ENCODE assay signal across 11 mouse cellular contexts in genomic region chrX:157563794-157564193, GRCm38 (mm10). TPM values are rescaled to one million over a fixed set of nuclear protein-coding genes. Genes with fewer than 3 reads are reported as not detected.
DNase-seq lines count a peak whose midpoint lies in the region; ATAC-seq and TF ChIP-seq lines count a peak whose summit lies in the region.
"Had no signal": no experiment of that assay in that cellular context is flagged by ENCODE, and none has a peak within 500 bp of the region (broad histone marks: within the 10 kb centered on the region; RNA-seq: fewer than 3 reads in every experiment).

No protein-coding gene starts in this region.

- 76% methylated on average over 10 of the region's 10 CpGs for WGBS in hindbrain, postnatal 0 days
- 80% methylated on average over 10 of the region's 10 CpGs for WGBS in hindbrain, embryonic 13.5 days

- no peak overlapping the region for H3K4me2 ChIP-seq in hindbrain, postnatal 0 days (ENCODE audit: low read depth, low read length)
- H3K4me2 ChIP-seq in hindbrain, embryonic 13.5 days: no peak overlapping the region

- TF ChIP-seq CTCF in hindbrain, postnatal 0 days (IDR thresholded peaks at IDR 0.05; ENCODE audit: low read depth): peak; percentile 34

- no peaks in the 10 kb centered on the region for H3K9me3 ChIP-seq in hindbrain, postnatal 0 days (ENCODE audit: low read length)
- no peaks in the 10 kb centered on the region for H3K9me3 ChIP-seq in hindbrain, embryonic 13.5 days

- no peak overlapping the region for H3K4me3 ChIP-seq in hindbrain, postnatal 0 days (ENCODE audit: low read length)
- H3K4me3 ChIP-seq in hindbrain, embryonic 13.5 days: no peak overlapping the region
- H3K4me3 ChIP-seq: myocyte had no signal

- no peak for DNase-seq in hindbrain, postnatal 0 days (ENCODE audit: low spot score)
- DNase-seq in thymus, postnatal 14 days: peak; percentile 33
- no peak for DNase-seq in thymus, postnatal 0 days (ENCODE audit: low spot score)
- DNase-seq in kidney, postnatal 36 days: peak; percentile 3 to 45
- DNase-seq in thymus, postnatal 4 days: peak; percentile 58
- no peak for DNase-seq in adipocyte (ENCODE audit: low spot score)
- no peak for DNase-seq in urinary bladder, adult 18-20 months (ENCODE audit: low spot score in 2 of 2)
- DNase-seq: cerebellum, adult 9-11 months had no signal

- no peaks in the 10 kb centered on the region for H3K4me1 ChIP-seq in hindbrain, postnatal 0 days (ENCODE audit: insufficient read depth, low read length)
- H3K4me1 ChIP-seq in hindbrain, embryonic 13.5 days (replicated peaks): no peaks in the 10 kb centered on the region

- no peak overlapping the region for H3K27ac ChIP-seq in hindbrain, postnatal 0 days
- H3K27ac ChIP-seq in hindbrain, embryonic 13.5 days: no peak overlapping the region

- H3K27me3 ChIP-seq in hindbrain, postnatal 0 days (ENCODE audit: insufficient read depth, low read length): no peaks in the 10 kb centered on the region
- no peaks in the 10 kb centered on the region for H3K27me3 ChIP-seq in hindbrain, embryonic 13.5 days

- no peaks in the 10 kb centered on the region for H3K36me3 ChIP-seq in hindbrain, postnatal 0 days (ENCODE audit: insufficient read depth, low read length)
- H3K36me3 ChIP-seq in hindbrain, embryonic 13.5 days: peaks cover 10% of the 10 kb centered on the region; the same call in 1 of the 2 replicates

- ATAC-seq in hindbrain, postnatal 0 days: no peak
- no peak for ATAC-seq in hindbrain, embryonic 13.5 days (ENCODE audit: low FRiP score)

- no peak overlapping the region for H3K9ac ChIP-seq in hindbrain, postnatal 0 days (replicated peaks; ENCODE audit: low read length)
- no peak overlapping the region for H3K9ac ChIP-seq in hindbrain, embryonic 13.5 days

RNA-seq across cellular contexts. Expression of gene Yy2, which starts 5.0 kb away (rescaled TPM):
- total RNA-seq in hindbrain, postnatal 0 days (2014; rRNA removed): 1.4 and 3.3 TPM in 2 replicates
- polyA plus RNA-seq in hindbrain, postnatal 0 days (2015; fragmentation: Nextera tagmentation; extraction: Ambion mirVana): 1.0 and 2.8 TPM in 2 replicates
- polyA plus RNA-seq in hindbrain, embryonic 13.5 days (2015; fragmentation: Nextera tagmentation; extraction: Ambion mirVana): 2.7 and 4.0 TPM in 2 replicates
- polyA plus RNA-seq in thymus, postnatal 0 days (2015; fragmentation: Nextera tagmentation; extraction: Ambion mirVana): 4.6 and 5.1 TPM in 2 replicates
- polyA plus RNA-seq: gonadal fat pad, adult 2 months had no signal

RNA-seq across cellular contexts. Expression of gene Mbtps2, which starts 34.7 kb away (rescaled TPM):
- total RNA-seq in hindbrain, postnatal 0 days (2014; rRNA removed): 10.3 and 14.5 TPM in 2 replicates
- 21.6 and 22.6 TPM in 2 replicates for polyA plus RNA-seq in hindbrain, postnatal 0 days (2015; fragmentation: Nextera tagmentation; extraction: Ambion mirVana)
- polyA plus RNA-seq in hindbrain, embryonic 13.5 days (2015; fragmentation: Nextera tagmentation; extraction: Ambion mirVana): 27.5 and 30.9 TPM in 2 replicates
- 15.3 TPM in 2 replicates for polyA plus RNA-seq in thymus, postnatal 0 days (2015; fragmentation: Nextera tagmentation; extraction: Ambion mirVana)

Comparison
In these comparisons a context has a peak if more than half of its experiments do, and no peak if none do; other contexts are left out.
1. DNase-seq: peak in thymus, postnatal 14 days (single experiment), kidney, postnatal 36 days (2 of 2) and thymus, postnatal 4 days (single experiment); none in hindbrain, postnatal 0 days (single experiment), thymus, postnatal 0 days (single experiment), adipocyte (single experiment) and urinary bladder, adult 18-20 months (0 of 2).